Mouse (Mus musculus) lung, adult 2 months (tissue): ENCODE measurements around the gene Pirb.

Experiments
- CTCF ChIP-seq: fragments of 200-500 bp; IDR thresholded peaks from 2 replicates; pipeline ENCODE4 v1.5.1; 2011; ENCODE audit warnings: mild to moderate bottlenecking, low read length, control low read depth; ENCODE audit not compliant: insufficient read depth
- POLR2A ChIP-seq: fragments of 200-500 bp; IDR thresholded peaks from 2 replicates; pipeline ENCODE4 v1.6.1; 2011; ENCODE audit warnings: low read depth, mild to moderate bottlenecking, control low read depth, low read length, borderline replicate concordance; ENCODE audit errors: extremely low read depth

DNA sequence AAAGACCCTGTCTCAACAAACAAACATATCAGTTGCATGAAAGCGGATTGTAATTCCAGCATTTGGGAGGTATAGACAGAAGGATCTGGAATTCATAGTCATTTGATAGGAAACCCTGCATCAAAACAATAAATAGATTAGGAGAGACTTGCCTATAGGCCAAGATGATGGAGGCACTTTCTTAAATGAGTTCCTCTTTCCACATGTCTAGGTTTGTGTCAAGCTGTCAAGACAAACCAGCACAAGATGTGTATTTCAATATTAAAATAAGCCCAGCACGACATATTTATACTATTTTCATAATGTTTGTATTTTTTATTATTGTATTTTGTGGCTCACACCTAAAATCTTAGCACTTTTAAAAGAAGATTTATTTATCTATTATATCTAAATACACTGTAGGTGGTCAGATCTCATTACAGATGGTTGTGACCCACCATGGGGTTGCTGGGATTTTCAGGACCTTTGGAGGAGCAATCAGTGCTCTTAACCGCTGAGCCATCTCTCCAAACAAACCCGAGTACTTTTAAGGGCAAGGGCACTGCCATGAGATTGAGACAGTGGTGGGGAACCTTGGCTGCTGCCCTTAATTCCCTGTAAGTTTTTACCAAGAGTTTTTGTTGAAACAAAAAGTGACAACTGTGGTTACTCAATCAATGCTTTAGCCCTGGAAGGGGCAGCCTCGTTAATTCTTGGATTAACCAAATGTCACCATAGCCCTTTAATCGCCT, 16.9 kb downstream of the Pirb start:
- TF ChIP-seq POLR2A (no peak), CTCF (no peak)
